Mouse (Mus musculus) heart, embryonic 15.5 days (tissue): ENCODE data around the gene Tigit. TPM values are rescaled to one million over a fixed set of nuclear protein-coding genes. Genes with fewer than 3 reads are reported as not detected.
A peak's percentile ranks its signal among the peaks of the same experiment; 100 is the strongest.

Experiments
- ATAC-seq: fragments of 200-750 bp; cut with Nextera tagmentation; replicated peaks from 2 replicates; pipeline ENCODE4 v1.8.0; 2017; ENCODE audit warnings: low read depth, moderate TSS enrichment; ENCODE audit not compliant: insufficient number of reproducible peaks, insufficient read depth, low FRiP score
- H3K27ac ChIP-seq: fragments of 300-500 bp; sonication (generic); 2 replicates; pipeline ENCODE4 v1.5.1; 2015; ENCODE audit warnings: mild to moderate bottlenecking, inconsistent platforms
- H3K27me3 ChIP-seq: fragments of 300-500 bp; sonication (generic); 2 replicates; pipeline ENCODE4 v1.6.1; 2015; ENCODE audit warnings: inconsistent platforms
- H3K36me3 ChIP-seq: fragments of 300-500 bp; sonication (generic); 2 replicates; pipeline ENCODE4 v1.6.1; 2015; ENCODE audit warnings: mild to moderate bottlenecking, inconsistent platforms
- H3K4me1 ChIP-seq: fragments of 300-500 bp; sonication (generic); replicated peaks from 2 replicates; pipeline ENCODE4 v1.6.1; 2015; ENCODE audit warnings: inconsistent platforms
- H3K4me2 ChIP-seq: fragments of 300-500 bp; sonication (generic); 2 replicates; pipeline ENCODE4 v1.6.1; 2015; ENCODE audit warnings: inconsistent platforms, mild to moderate bottlenecking, moderate library complexity
- H3K4me3 ChIP-seq: fragments of 300-500 bp; sonication (generic); 2 replicates; pipeline ENCODE4 v1.5.1; 2015; ENCODE audit warnings: mild to moderate bottlenecking, inconsistent platforms
- H3K9ac ChIP-seq: fragments of 300-500 bp; sonication (generic); 2 replicates; pipeline ENCODE4 v1.6.1; 2015; ENCODE audit warnings: mild to moderate bottlenecking, inconsistent platforms
- H3K9me3 ChIP-seq: fragments of 300-500 bp; sonication (generic); replicated peaks from 2 replicates; pipeline ENCODE4 v1.6.1; 2016; ENCODE audit warnings: inconsistent platforms
- WGBS: fragments of 180-500 bp; shearing (Covaris S2); methylation state at CpG from one replicate; pipeline ENCODE4 v1.1.7; 2015; ENCODE audit warnings: mixed read lengths; 5-methylcytosine and 5-hydroxymethylcytosine counted together
- polyA plus RNA-seq: library from polyadenylated mRNA; unstranded; fragments of >200 nt; fragmentation: Nextera tagmentation; extraction: Ambion mirVana; gene quantifications from 2 replicates; pipeline ENCODE4 v1.2.1, GENCODE M21; 2015

The Tigit gene
- not detected in 2 replicates for polyA plus RNA-seq

GRCm38 (mm10) chr16:43663978-43664579 is at the start of gene Tigit:
Gene Tigit, minus strand, starts transcription at chr16:43664146.
- H3K4me2 ChIP-seq, result no peak within 1 kb of the TSS
- H3K36me3 ChIP-seq, result no peaks in the 10 kb centered on the region
- no peaks in the 10 kb centered on the region for H3K4me1 ChIP-seq
- no peak for ATAC-seq
- 61% methylated on average over 7 of the region's 7 CpGs for WGBS
- H3K9ac ChIP-seq, result no peak within 1 kb of the TSS
- H3K27ac ChIP-seq, result no peak within 1 kb of the TSS
- no peak within 1 kb of the TSS for H3K4me3 ChIP-seq
- H3K9me3 ChIP-seq, result no peaks in the 10 kb centered on the region
- no peaks in the 10 kb centered on the region for H3K27me3 ChIP-seq

GRCm38 (mm10) chr16:43711361-43711760 is 47.4 kb upstream of the Tigit start:
- Histone ChIP-seq H3K9ac (no peak overlapping the region), H3K4me3 (no peak overlapping the region), H3K36me3 (no peaks in the 10 kb centered on the region), H3K27ac (no peak overlapping the region), H3K9me3 (no peaks in the 10 kb centered on the region), H3K27me3 (no peaks in the 10 kb centered on the region), H3K4me2 (no peak overlapping the region), H3K4me1 (peaks cover 17% of the 10 kb centered on the region)
- WGBS, result 87% methylated on average over 7 of the region's 7 CpGs
- no peak for ATAC-seq

GRCm38 (mm10) chr16:43710651-43711050 is 46.7 kb upstream of the Tigit start:
- peaks cover 17% of the 10 kb centered on the region for H3K4me1 ChIP-seq
- H3K4me3 ChIP-seq, result no peak overlapping the region
- 67% methylated on average over 11 of the region's 11 CpGs for WGBS
- no peaks in the 10 kb centered on the region for H3K27me3 ChIP-seq
- ATAC-seq, result no peak
- peak overlapping the region; percentile 62 for H3K4me2 ChIP-seq
- no peak overlapping the region for H3K9ac ChIP-seq
- H3K27ac ChIP-seq, result no peak overlapping the region
- no peaks in the 10 kb centered on the region for H3K9me3 ChIP-seq
- no peaks in the 10 kb centered on the region for H3K36me3 ChIP-seq

- Histone ChIP-seq H3K9ac (no peak overlapping the region), H3K4me1 (peaks cover 17% of the 10 kb centered on the region), H3K27ac (no peak overlapping the region), H3K4me3 (no peak overlapping the region), H3K36me3 (no peaks in the 10 kb centered on the region), H3K4me2 (peak overlapping the region; percentile 62), H3K27me3 (no peaks in the 10 kb centered on the region), H3K9me3 (no peaks in the 10 kb centered on the region)
- 61% methylated on average over 6 of the region's 6 CpGs for WGBS
- ATAC-seq, result no peak
Measured at GRCm38 (mm10) chr16:43710134-43710475, 46.2 kb upstream of the Tigit start.

- H3K4me1 ChIP-seq, result peaks cover 17% of the 10 kb centered on the region
- 40% methylated on average over 9 of the region's 9 CpGs for whole genome bisulfite sequencing
- no peak overlapping the region for H3K9ac ChIP-seq
Measured at GRCm38 (mm10) chr16:43709432-43710133, 45.6 kb upstream of the Tigit start.

GRCm38 (mm10) chr16:43709062-43709413 is 45.1 kb upstream of the Tigit start:
- Histone ChIP-seq H3K4me2 (peak overlapping the region; percentile 62), H3K4me3 (peak overlapping the region; percentile 23), H3K27ac (no peak overlapping the region), H3K9me3 (no peaks in the 10 kb centered on the region), H3K9ac (peak overlapping the region; percentile 33; the same call in 1 of the 2 replicates), H3K36me3 (no peaks in the 10 kb centered on the region), H3K27me3 (no peaks in the 10 kb centered on the region), H3K4me1 (peaks cover 17% of the 10 kb centered on the region)
- no peak; the same call in 1 of the 2 replicates for ATAC-seq
- WGBS, result 26% methylated on average over 15 of the region's 15 CpGs

More at GRCm38 (mm10) chr16:43709432-43710133, 45.6 kb upstream of the Tigit start:
- Histone ChIP-seq H3K36me3 (no peaks in the 10 kb centered on the region), H3K27ac (no peak overlapping the region), H3K4me3 (0 out of 2 replicates have a peak overlapping the region, but pooled peaks have one; percentile 21), H3K4me2 (peak overlapping the region; percentile 62), H3K27me3 (no peaks in the 10 kb centered on the region), H3K9me3 (no peaks in the 10 kb centered on the region)
- no peak for ATAC-seq

GRCm38 (mm10) chr16:43708335-43709061 is 44.6 kb upstream of the Tigit start:
- no peaks in the 10 kb centered on the region for H3K9me3 ChIP-seq
- no peak overlapping the region for H3K27ac ChIP-seq
- peaks cover 17% of the 10 kb centered on the region for H3K4me1 ChIP-seq
- 49% methylated on average over 13 of the region's 13 CpGs for WGBS
- no peak for ATAC-seq
- no peaks in the 10 kb centered on the region for H3K36me3 ChIP-seq
- peak overlapping the region; percentile 62 for H3K4me2 ChIP-seq
- peak overlapping the region; percentile 23 for H3K4me3 ChIP-seq
- H3K27me3 ChIP-seq, result no peaks in the 10 kb centered on the region
- 0 out of 2 replicates have a peak overlapping the region, but pooled peaks have one; percentile 33 for H3K9ac ChIP-seq

GRCm38 (mm10) chr16:43701765-43702504 is 38.0 kb upstream of the Tigit start:
- H3K4me2 ChIP-seq, result peak overlapping the region; percentile 45
- 26% methylated on average over 14 of the region's 14 CpGs for WGBS
- peak; percentile 96 for ATAC-seq
- H3K4me1 ChIP-seq, result peaks cover 14% of the 10 kb centered on the region
- peak overlapping the region; percentile 75 for H3K27ac ChIP-seq
- H3K36me3 ChIP-seq, result no peaks in the 10 kb centered on the region
- no peak overlapping the region for H3K4me3 ChIP-seq
- H3K27me3 ChIP-seq, result no peaks in the 10 kb centered on the region
- no peaks in the 10 kb centered on the region for H3K9me3 ChIP-seq
- H3K9ac ChIP-seq, result 0 out of 2 replicates have a peak overlapping the region, but pooled peaks have one; percentile 4

- Histone ChIP-seq H3K4me1 (peaks cover 14% of the 10 kb centered on the region), H3K9me3 (no peaks in the 10 kb centered on the region), H3K27me3 (no peaks in the 10 kb centered on the region), H3K4me2 (no peak overlapping the region), H3K4me3 (no peak overlapping the region), H3K36me3 (no peaks in the 10 kb centered on the region), H3K27ac (no peak overlapping the region), H3K9ac (no peak overlapping the region)
- WGBS, result 72% methylated on average over 8 of the region's 8 CpGs
- ATAC-seq, result no peak
Measured at GRCm38 (mm10) chr16:43700575-43700974, 36.6 kb upstream of the Tigit start.

GRCm38 (mm10) chr16:43698735-43699649 is 35.0 kb upstream of the Tigit start:
- WGBS, result 77% methylated on average over 14 of the region's 14 CpGs
- Histone ChIP-seq H3K27me3 (no peaks in the 10 kb centered on the region), H3K4me3 (no peak overlapping the region), H3K27ac (no peak overlapping the region), H3K36me3 (no peaks in the 10 kb centered on the region), H3K9me3 (no peaks in the 10 kb centered on the region), H3K9ac (no peak overlapping the region), H3K4me1 (peaks cover 14% of the 10 kb centered on the region), H3K4me2 (no peak overlapping the region)
- no peak for ATAC-seq
